Mouse (Mus musculus) lung, adult 2 months (tissue): Measurements from ENCODE around the gene Cmss1. TPM values are rescaled to one million over a fixed set of nuclear protein-coding genes. Genes with fewer than 3 reads are reported as not detected.

Experiments
- DNase-seq: peaks from one replicate; pipeline ENCODE4 v3.0.0; 2022
- H3K4me1 ChIP-seq: fragments of 200-500 bp; 2 replicates; pipeline ENCODE4 v1.6.1; 2011; ENCODE audit warnings: low read length; ENCODE audit not compliant: control insufficient read depth, insufficient read depth
- H3K4me3 ChIP-seq: fragments of 200-500 bp; replicated peaks from 2 replicates; pipeline ENCODE3; 2011; ENCODE audit warnings: low read depth, mild to moderate bottlenecking, control low read depth, low read length; ENCODE audit errors: extremely low read depth
- CTCF ChIP-seq: fragments of 200-500 bp; IDR thresholded peaks from 2 replicates; pipeline ENCODE4 v1.5.1; 2011; ENCODE audit warnings: mild to moderate bottlenecking, low read length, control low read depth; ENCODE audit not compliant: insufficient read depth
- POLR2A ChIP-seq: fragments of 200-500 bp; IDR thresholded peaks from 2 replicates; pipeline ENCODE4 v1.6.1; 2011; ENCODE audit warnings: low read depth, mild to moderate bottlenecking, control low read depth, low read length, borderline replicate concordance; ENCODE audit errors: extremely low read depth
- WGBS: fragments of 180-500 bp; shearing (Covaris S2); methylation state at CpG from one replicate; pipeline ENCODE4 v1.1.7; 2018; 5-methylcytosine and 5-hydroxymethylcytosine counted together
- polyA plus RNA-seq: library from polyadenylated mRNA; depleted of rRNA; stranded (reverse); fragments of >200 nt; gene quantifications from 2 replicates; pipeline ENCODE4 v1.2.3, GENCODE M21; 2012

Gene Cmss1
- polyA plus RNA-seq, 1 experiment: 8.0 TPM

GRCm38 (mm10) chr16:57530547-57530946, 76.1 kb downstream of the Cmss1 start:
- no peak for TF ChIP-seq CTCF
- TF ChIP-seq POLR2A: no peak
- DNase-seq: no peak
- whole genome bisulfite sequencing: 63% methylated on average over 4 of the region's 4 CpGs

GRCm38 (mm10) chr16:57528457-57528856, 78.2 kb downstream of the Cmss1 start:
- Histone ChIP-seq H3K4me1 (peaks cover 8% of the 10 kb centered on the region; the same call in 1 of the 2 replicates), H3K4me3 (no peak overlapping the region)
- WGBS: 58% methylated on average over 4 of the region's 4 CpGs
- DNase-seq: no peak
- TF ChIP-seq CTCF (no peak), POLR2A (no peak)

More at GRCm38 (mm10) chr16:57530547-57530946, 76.1 kb downstream of the Cmss1 start:
- peaks cover 10% of the 10 kb centered on the region for H3K4me1 ChIP-seq
- H3K4me3 ChIP-seq: no peak overlapping the region

- H3K4me1 ChIP-seq: peaks cover 5% of the 10 kb centered on the region; the same call in 1 of the 2 replicates
- 76% methylated on average over 7 of the region's 7 CpGs for WGBS
- no peak overlapping the region for H3K4me3 ChIP-seq
- TF ChIP-seq POLR2A (no peak), CTCF (no peak)
- DNase-seq: no peak
Measured at GRCm38 (mm10) chr16:57526893-57527292, 79.8 kb downstream of the Cmss1 start.

- DNase-seq: no peak
- H3K4me3 ChIP-seq: no peak overlapping the region
- WGBS: 78% methylated on average over 4 of the region's 4 CpGs
- H3K4me1 ChIP-seq: no peaks in the 10 kb centered on the region
- no peak for TF ChIP-seq POLR2A
- TF ChIP-seq CTCF: no peak
Measured at GRCm38 (mm10) chr16:57525476-57525875, 81.2 kb downstream of the Cmss1 start.

GRCm38 (mm10) chr16:57525046-57525445, 81.6 kb downstream of the Cmss1 start:
- WGBS: 73% methylated on average over 5 of the region's 5 CpGs
- TF ChIP-seq POLR2A: no peak
- no peak for TF ChIP-seq CTCF
- DNase-seq: no peak
- no peak overlapping the region for H3K4me3 ChIP-seq
- H3K4me1 ChIP-seq: no peaks in the 10 kb centered on the region

GRCm38 (mm10) chr16:57515636-57516035, 91.0 kb downstream of the Cmss1 start:
- 71% methylated on average over 10 of the region's 10 CpGs for WGBS
- DNase-seq: no peak

GRCm38 (mm10) chr16:57514371-57514770, 92.3 kb downstream of the Cmss1 start:
- no peaks in the 10 kb centered on the region for H3K4me1 ChIP-seq
- DNase-seq: no peak
- no peak overlapping the region for H3K4me3 ChIP-seq
- TF ChIP-seq POLR2A (no peak), CTCF (no peak)
- 90% methylated on average over 4 of the region's 4 CpGs for WGBS

More at GRCm38 (mm10) chr16:57515636-57516035, 91.0 kb downstream of the Cmss1 start:
- no peak for TF ChIP-seq POLR2A
- no peak for TF ChIP-seq CTCF
- no peaks in the 10 kb centered on the region for H3K4me1 ChIP-seq
- H3K4me3 ChIP-seq: no peak overlapping the region

GRCm38 (mm10) chr16:57513562-57513961, 93.1 kb downstream of the Cmss1 start:
- WGBS: 85% methylated on average over 7 of the region's 7 CpGs
- no peak for DNase-seq
- no peaks in the 10 kb centered on the region for H3K4me1 ChIP-seq
- no peak for TF ChIP-seq POLR2A
- TF ChIP-seq CTCF: no peak
- H3K4me3 ChIP-seq: no peak overlapping the region

- H3K4me3 ChIP-seq: no peak overlapping the region
- TF ChIP-seq CTCF (no peak), POLR2A (no peak)
- no peaks in the 10 kb centered on the region for H3K4me1 ChIP-seq
- no peak for DNase-seq
- WGBS: 78% methylated on average over 3 of the region's 3 CpGs
Measured at GRCm38 (mm10) chr16:57509099-57509498, 97.6 kb downstream of the Cmss1 start.

GRCm38 (mm10) chr16:57508351-57508750, 98.3 kb downstream of the Cmss1 start:
- Histone ChIP-seq H3K4me1 (no peaks in the 10 kb centered on the region), H3K4me3 (no peak overlapping the region)
- no peak for TF ChIP-seq POLR2A
- no peak for TF ChIP-seq CTCF
- DNase-seq: no peak
- WGBS: 71% methylated on average over 1 of the region's 1 CpGs
